Mouse (Mus musculus) neural tube, embryonic 11.5 days (tissue): Measurements from ENCODE around the gene Ptprm. TPM values are rescaled to one million over a fixed set of nuclear protein-coding genes. Genes with fewer than 3 reads are reported as not detected.
A peak's percentile ranks its signal among the peaks of the same experiment; 100 is the strongest.

ENCODE experiments used
- ATAC-seq: fragments of 200-750 bp; cut with Nextera tagmentation; 2 replicates; pipeline ENCODE4 v1.8.0; 2017; ENCODE audit warnings: moderate number of reproducible peaks, mild to moderate bottlenecking, moderate TSS enrichment, moderate library complexity; ENCODE audit not compliant: insufficient read depth, low FRiP score, low TSS enrichment
- DNase-seq: peaks from one replicate; pipeline ENCODE4 v3.0.0-alpha.2; 2015; ENCODE audit warnings: low spot score
- H3K27ac ChIP-seq: fragments of 300-500 bp; sonication (generic); 2 replicates; pipeline ENCODE4 v1.5.1; 2014; ENCODE audit warnings: low read depth, mild to moderate bottlenecking, low read length
- H3K27me3 ChIP-seq: fragments of 300-500 bp; sonication (generic); 2 replicates; pipeline ENCODE4 v1.6.1; 2014; ENCODE audit warnings: mild to moderate bottlenecking, low read length, mixed read lengths; ENCODE audit not compliant: control insufficient read depth, insufficient read depth
- H3K36me3 ChIP-seq: fragments of 300-500 bp; sonication (generic); 2 replicates; pipeline ENCODE4 v1.6.1; 2014; ENCODE audit warnings: mild to moderate bottlenecking, low read length, moderate library complexity, mixed read lengths; ENCODE audit not compliant: control insufficient read depth, insufficient read depth
- H3K4me1 ChIP-seq: fragments of 300-500 bp; sonication (generic); 2 replicates; pipeline ENCODE4 v1.6.1; 2014; ENCODE audit warnings: low read length, mixed read lengths; ENCODE audit not compliant: control insufficient read depth, insufficient read depth
- H3K4me2 ChIP-seq: fragments of 300-500 bp; sonication (generic); 2 replicates; pipeline ENCODE4 v1.6.1; 2014; ENCODE audit warnings: low read depth, mild to moderate bottlenecking, moderate library complexity
- H3K4me3 ChIP-seq: fragments of 300-500 bp; sonication (generic); 2 replicates; pipeline ENCODE4 v1.5.1; 2014; ENCODE audit warnings: low read depth, low read length
- H3K9ac ChIP-seq: fragments of 300-500 bp; sonication (generic); 2 replicates; pipeline ENCODE4 v1.6.1; 2014; ENCODE audit warnings: mild to moderate bottlenecking, low read length
- H3K9me3 ChIP-seq: fragments of 300-500 bp; sonication (generic); 2 replicates; pipeline ENCODE4 v1.6.1; 2016; ENCODE audit warnings: low read length; ENCODE audit not compliant: control insufficient read depth
- WGBS: fragments of 180-500 bp; shearing (Covaris S2); extraction: QIAGEN DNeasy Blood & Tissue Kit; methylation state at CpG from one replicate; pipeline ENCODE4 v1.1.7; 2014; 5-methylcytosine and 5-hydroxymethylcytosine counted together
- polyA plus RNA-seq: library from polyadenylated mRNA; unstranded; fragments of >200 nt; fragmentation: Nextera tagmentation; extraction: Ambion mirVana; gene quantifications from 2 replicates; pipeline ENCODE4 v1.2.1, GENCODE M21; 2014

Ptprm gene
- polyA plus RNA-seq, 1 experiment from 2014 or later = 12.7 TPM

- 0 out of 2 replicates have a peak, but pooled peaks have one; percentile 31 for ATAC-seq
- H3K27me3 ChIP-seq = no peaks in the 10 kb centered on the region
Measured at GRCm38 (mm10) chr17:66683411-66683810, 670.8 kb downstream of the Ptprm start.

DNA sequence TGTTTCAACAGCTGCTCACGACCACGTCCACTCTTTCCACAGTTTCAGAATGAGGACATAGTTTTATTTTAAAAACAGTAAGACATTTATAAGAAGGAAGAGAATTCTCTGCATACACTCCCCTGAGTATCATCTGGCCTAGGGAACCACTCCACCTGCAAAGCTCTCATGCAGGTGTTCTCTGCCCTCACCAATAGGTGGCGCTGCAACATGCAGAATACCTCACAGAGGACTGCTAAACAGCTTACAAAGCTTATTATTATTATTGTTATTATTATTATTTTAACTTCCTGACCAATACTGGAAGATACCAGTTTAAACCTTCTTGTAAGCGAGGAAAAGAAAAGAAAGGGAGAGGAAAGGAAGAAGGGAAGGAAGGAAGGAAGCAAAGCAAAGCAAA lies 673.6 kb downstream of the Ptprm start:
- DNase-seq (peak; percentile 46), ATAC-seq (no peak; the same call in 1 of the 2 replicates)
- Histone ChIP-seq H3K4me1 (no peaks in the 10 kb centered on the region), H3K27ac (no peak overlapping the region), H3K36me3 (no peaks in the 10 kb centered on the region), H3K9me3 (no peaks in the 10 kb centered on the region), H3K9ac (no peak overlapping the region), H3K27me3 (no peaks in the 10 kb centered on the region), H3K4me2 (no peak overlapping the region), H3K4me3 (no peak overlapping the region)
- 27% methylated on average over 4 of the region's 4 CpGs for WGBS

More at GRCm38 (mm10) chr17:66683411-66683810, 670.8 kb downstream of the Ptprm start:
- Histone ChIP-seq H3K9ac (no peak overlapping the region), H3K36me3 (no peaks in the 10 kb centered on the region), H3K4me1 (no peaks in the 10 kb centered on the region), H3K4me3 (no peak overlapping the region), H3K9me3 (no peaks in the 10 kb centered on the region), H3K4me2 (no peak overlapping the region), H3K27ac (no peak overlapping the region)
- no peak for DNase-seq
- 69% methylated on average over 8 of the region's 8 CpGs for WGBS

DNA sequence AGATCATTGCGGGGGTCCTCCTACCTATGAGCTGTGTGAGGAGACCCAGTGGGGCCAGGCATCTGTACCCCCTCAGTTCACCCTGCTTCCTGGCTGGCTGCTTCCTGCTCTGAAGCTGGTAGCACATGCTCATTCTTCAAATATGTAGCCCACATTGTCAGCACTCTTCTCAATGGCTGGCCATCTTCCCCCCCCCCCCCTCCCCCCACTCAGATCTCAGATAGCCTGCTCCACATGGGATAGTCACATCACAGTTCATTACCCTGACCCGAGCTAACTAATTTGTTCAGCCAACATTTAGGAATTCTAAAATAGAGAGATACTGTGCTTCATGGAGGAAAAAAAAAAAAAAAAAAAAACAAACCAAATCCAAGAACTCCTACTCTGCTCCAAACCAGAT lies 679.6 kb downstream of the Ptprm start:
- no peak overlapping the region for H3K4me2 ChIP-seq
- ATAC-seq (no peak), DNase-seq (no peak)
- no peaks in the 10 kb centered on the region for H3K9me3 ChIP-seq
- no peak overlapping the region for H3K9ac ChIP-seq
- H3K36me3 ChIP-seq = no peaks in the 10 kb centered on the region
- no peaks in the 10 kb centered on the region for H3K4me1 ChIP-seq
- no peaks in the 10 kb centered on the region for H3K27me3 ChIP-seq
- no peak overlapping the region for H3K27ac ChIP-seq
- WGBS = 75% methylated on average over 2 of the region's 2 CpGs
- no peak overlapping the region for H3K4me3 ChIP-seq

GRCm38 (mm10) chr17:66671715-66672230 lies 682.5 kb downstream of the Ptprm start:
- Histone ChIP-seq H3K4me3 (no peak overlapping the region), H3K9me3 (no peaks in the 10 kb centered on the region), H3K4me1 (no peaks in the 10 kb centered on the region), H3K27ac (no peak overlapping the region), H3K36me3 (no peaks in the 10 kb centered on the region), H3K27me3 (no peaks in the 10 kb centered on the region), H3K9ac (no peak overlapping the region), H3K4me2 (no peak overlapping the region)
- DNase-seq (no peak), ATAC-seq (no peak)
- 91% methylated on average over 16 of the region's 16 CpGs for WGBS

- Histone ChIP-seq H3K4me3 (no peak overlapping the region), H3K9ac (no peak overlapping the region), H3K36me3 (no peaks in the 10 kb centered on the region), H3K27me3 (no peaks in the 10 kb centered on the region), H3K4me2 (no peak overlapping the region), H3K4me1 (no peaks in the 10 kb centered on the region), H3K27ac (no peak overlapping the region), H3K9me3 (no peaks in the 10 kb centered on the region)
- WGBS = 58% methylated on average over 8 of the region's 8 CpGs
- no peak for ATAC-seq
- no peak for DNase-seq
Measured at GRCm38 (mm10) chr17:66671287-66671686, 683.0 kb downstream of the Ptprm start.

DNA sequence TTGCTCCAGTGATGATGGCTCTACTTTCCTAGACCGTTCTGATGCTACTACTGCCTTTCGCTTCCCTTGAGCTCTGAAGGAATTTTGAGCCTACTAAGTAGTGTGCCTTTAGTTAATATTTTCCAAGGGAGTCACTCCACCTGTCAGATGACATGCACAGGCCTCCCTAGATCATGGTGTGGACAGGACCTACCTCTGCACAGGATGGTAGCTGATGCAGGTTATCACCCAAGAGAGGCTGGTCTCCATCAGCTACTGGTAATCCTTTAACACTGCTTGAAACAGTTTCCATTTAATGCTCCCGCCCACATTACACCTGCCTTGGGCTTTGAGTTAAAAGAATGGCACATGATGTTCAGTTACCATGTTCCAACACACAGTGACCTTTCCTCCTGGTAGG lies 688.5 kb downstream of the Ptprm start:
- no peak overlapping the region for H3K27ac ChIP-seq
- no peak for DNase-seq
- WGBS = 92% methylated on average over 3 of the region's 3 CpGs
- H3K36me3 ChIP-seq = no peaks in the 10 kb centered on the region
- no peaks in the 10 kb centered on the region for H3K9me3 ChIP-seq
- H3K4me3 ChIP-seq = no peak overlapping the region
- no peak for ATAC-seq
- H3K9ac ChIP-seq = no peak overlapping the region
- H3K4me2 ChIP-seq = no peak overlapping the region
- no peaks in the 10 kb centered on the region for H3K4me1 ChIP-seq
- H3K27me3 ChIP-seq = no peaks in the 10 kb centered on the region

DNA sequence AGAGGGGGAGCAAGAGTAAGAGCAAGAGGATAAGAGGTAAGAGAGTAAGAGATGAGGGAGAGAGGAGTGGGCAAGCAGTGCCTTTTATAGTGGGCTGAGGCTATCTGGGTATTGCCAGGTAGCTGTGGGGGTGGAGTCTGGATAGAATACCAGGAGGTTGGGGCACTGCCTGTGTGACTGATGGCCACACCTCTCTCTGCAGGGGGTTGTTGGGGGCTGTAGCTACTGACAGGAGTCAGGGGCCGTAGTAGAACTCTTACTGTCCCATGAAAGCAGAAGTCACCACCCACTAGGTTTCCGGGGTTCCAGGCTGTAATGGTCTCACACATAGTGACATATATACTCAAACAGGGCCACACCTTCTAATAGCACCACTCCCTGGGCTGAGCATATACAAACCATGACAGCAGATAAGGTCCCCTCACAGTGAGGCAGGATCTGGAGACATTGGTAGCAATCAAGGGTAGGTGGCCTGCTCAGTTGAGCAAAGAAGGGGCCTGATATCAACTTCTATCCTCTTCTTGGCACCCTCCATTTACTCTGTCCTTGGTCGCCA lies 689.0 kb downstream of the Ptprm start:
- Histone ChIP-seq H3K4me2 (no peak overlapping the region), H3K4me3 (no peak overlapping the region), H3K4me1 (no peaks in the 10 kb centered on the region), H3K9me3 (no peaks in the 10 kb centered on the region), H3K27ac (no peak overlapping the region), H3K36me3 (no peaks in the 10 kb centered on the region), H3K27me3 (no peaks in the 10 kb centered on the region), H3K9ac (no peak overlapping the region)
- ATAC-seq (no peak), DNase-seq (no peak)
- 75% methylated on average over 3 of the region's 3 CpGs for WGBS

DNA sequence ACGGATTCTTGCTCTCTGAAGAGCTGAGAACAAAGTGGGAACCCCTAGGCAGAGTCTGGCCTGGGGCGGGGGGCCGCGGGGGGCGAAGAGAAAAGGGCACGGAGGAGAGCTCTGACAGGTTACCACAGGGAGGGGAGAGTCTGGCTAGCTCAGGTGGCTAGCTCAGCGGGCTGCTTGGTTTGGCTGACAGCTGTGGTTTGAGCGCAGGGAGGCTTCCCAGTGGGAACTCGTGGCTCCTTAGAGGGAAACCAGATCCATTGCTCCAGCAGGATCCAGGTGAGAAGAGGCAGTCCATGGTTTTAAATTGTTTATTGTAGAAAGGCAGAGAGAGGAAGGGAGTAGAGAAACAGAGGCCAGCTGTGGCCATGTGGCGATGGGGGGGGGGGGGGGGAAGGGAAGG lies 689.5 kb downstream of the Ptprm start:
- WGBS = 60% methylated on average over 10 of the region's 10 CpGs

GRCm38 (mm10) chr17:66659242-66659641 lies 695.0 kb downstream of the Ptprm start:
- Histone ChIP-seq H3K9ac (no peak overlapping the region), H3K27ac (no peak overlapping the region), H3K9me3 (no peaks in the 10 kb centered on the region), H3K27me3 (no peaks in the 10 kb centered on the region), H3K4me1 (no peaks in the 10 kb centered on the region), H3K4me3 (no peak overlapping the region), H3K4me2 (no peak overlapping the region), H3K36me3 (no peaks in the 10 kb centered on the region)
- 37% methylated on average over 3 of the region's 3 CpGs for WGBS
- DNase-seq (no peak), ATAC-seq (no peak)

More for the DNA sequence above, 689.5 kb downstream of the Ptprm start:
- Histone ChIP-seq H3K36me3 (no peaks in the 10 kb centered on the region), H3K9ac (no peak overlapping the region), H3K4me3 (no peak overlapping the region), H3K27ac (no peak overlapping the region), H3K9me3 (no peaks in the 10 kb centered on the region), H3K4me2 (no peak overlapping the region), H3K27me3 (no peaks in the 10 kb centered on the region), H3K4me1 (no peaks in the 10 kb centered on the region)
- DNase-seq (no peak), ATAC-seq (no peak)
